Mouse (Mus musculus): ENCODE measurements around the gene Grb10. TPM values are rescaled to one million over a fixed set of nuclear protein-coding genes. Genes with fewer than 3 reads are reported as not detected.

Grb10 gene
- under 1 TPM in 1 of 2 experiments, not detected in 1; 0.20 TPM for polyA plus RNA-seq (2017; shearing (Covaris generic))

DNA sequence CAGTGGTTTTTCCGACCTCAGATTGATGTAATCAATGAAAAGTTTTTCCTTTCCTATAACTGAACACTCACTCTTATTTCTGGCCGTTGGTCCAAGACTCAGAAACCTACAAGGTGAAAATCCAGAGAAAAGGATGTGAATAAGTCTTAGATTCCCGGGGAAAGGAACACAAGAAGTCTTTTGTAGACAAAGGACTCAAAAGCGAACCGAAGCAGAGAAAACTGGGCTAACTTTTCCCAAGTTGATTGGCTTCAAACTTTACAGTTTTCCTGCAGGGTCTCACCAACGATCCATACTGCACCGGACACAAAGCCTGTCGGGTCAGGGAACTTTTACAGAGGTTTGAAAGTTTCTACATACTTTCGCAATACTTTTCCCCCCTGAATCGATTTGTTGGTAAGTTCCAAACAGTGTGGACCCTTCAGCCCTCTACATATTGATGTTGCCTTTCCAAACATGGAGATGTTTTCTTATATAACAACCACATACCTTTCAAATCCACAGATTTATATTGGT, at the start of gene Grb10:
Gene Grb10 (minus strand): TSS at position 214 of the 516 bp plus-strand sequence.
- ATAC-seq, result no peak

DNA sequence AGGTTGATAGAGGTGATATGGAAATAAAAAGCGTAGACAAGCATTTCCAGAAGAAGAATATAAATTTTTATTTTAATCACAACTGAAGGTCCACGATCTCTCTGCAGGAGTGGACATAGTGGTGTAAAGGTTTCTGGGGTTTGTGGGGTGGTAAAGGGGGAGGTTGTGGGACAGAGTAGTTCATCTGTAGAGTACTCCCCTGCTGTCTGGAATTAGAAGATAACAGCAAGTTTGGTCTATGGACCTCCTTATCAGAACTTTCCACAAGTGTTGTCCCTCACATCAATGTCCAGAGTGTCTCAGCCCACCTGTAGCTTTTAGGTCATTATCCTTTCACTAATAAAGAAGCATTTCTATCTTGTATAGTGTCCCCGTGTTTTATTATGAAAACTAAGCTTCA, 43.2 kb upstream of the Grb10 start:
- no peak for ATAC-seq

DNA sequence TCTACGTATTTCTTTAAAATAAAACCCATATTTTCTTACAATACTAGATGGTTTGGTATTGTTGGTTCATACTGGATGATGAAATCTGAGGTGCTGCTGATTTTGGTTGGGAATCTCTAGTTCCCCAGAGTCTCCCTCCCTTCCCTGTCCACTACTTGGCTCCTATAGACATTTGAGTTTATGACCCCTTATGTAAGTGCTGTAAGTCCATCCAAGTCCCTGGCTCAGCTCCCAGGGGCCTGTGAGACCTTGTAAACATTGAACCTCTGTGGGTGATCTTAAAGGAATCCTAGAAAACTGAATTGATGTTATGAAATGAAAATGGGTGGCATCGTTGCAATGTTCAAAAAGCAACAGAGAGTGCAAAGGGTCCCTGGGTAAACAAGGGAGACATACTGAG, 40.7 kb upstream of the Grb10 start:
- ATAC-seq, result no peak

DNA sequence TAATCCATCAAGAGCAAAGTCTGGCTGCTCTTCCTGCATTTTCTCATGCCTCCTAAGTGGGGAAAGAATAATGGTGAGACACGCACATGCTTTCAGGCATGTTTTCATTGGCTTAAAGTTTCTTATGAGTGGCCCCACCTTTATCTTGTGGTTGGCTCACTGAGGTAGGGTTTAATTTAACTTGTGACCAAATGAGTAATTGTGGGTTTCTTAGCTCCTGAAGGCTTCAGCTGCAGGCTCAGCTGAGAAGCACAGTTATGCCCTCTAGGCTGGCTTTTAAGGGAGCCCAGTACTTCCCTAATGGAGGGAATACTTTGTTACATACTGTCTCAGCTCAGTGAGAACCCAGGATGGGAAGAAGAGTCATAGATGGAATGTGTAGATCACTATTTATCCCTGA, 37.0 kb upstream of the Grb10 start:
- ATAC-seq, result no peak

DNA sequence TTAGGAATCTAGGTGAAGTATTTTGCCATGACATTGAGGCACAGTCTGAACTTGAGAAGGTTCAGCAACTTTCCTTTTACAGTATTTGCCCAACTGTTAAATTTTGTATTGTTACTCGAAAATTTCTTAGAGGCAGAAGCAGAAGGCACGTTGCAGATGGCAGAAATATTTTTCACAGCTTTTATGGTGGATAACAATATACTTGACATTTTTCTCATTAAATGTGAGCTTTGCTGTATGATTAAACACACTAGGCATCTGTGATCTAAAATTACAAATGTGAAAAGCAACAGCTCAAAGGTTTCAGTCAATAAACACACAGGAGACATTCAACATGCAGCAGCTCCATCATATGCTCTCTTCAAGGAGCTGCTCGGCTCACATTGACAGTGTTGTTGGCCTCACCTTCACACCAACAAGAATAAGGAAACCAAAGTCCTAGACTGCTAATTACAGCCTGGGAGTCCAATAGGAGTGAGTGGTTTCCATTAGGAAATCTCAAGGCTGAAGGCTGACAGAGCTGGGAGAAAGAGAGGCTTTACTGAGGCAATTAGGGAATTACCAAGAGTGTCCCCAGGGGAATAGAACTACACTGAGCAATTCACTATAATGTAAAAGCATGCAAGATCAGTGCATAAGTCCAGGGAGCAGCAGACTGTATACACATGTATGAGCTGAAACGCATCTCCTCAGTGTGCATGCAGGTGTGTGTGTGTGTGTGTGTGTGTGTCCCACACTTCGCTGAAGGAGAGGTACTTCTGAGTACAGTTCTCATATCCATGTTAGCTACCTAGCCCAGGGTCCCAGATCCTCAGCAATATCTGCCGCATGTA, 35.1 kb upstream of the Grb10 start:
- ATAC-seq, result no peak

DNA sequence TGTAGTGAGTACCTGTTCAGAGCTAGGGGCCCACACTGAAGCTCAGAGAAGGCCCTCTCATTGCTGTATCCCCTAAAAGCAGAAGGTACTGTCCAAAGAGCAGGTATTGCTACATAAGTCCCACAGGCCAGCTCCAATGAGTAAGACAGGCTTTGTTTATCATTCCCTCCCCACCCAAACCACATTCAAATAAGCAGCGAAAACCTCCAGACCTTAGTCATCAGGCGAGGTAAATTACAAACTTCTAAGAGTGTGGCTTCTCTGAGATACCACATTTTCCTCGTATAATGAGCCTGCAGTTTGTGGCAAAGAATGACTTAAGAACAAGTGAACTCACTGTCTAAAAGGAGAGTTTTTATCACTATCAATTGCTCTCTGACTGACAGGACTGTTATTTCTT, 33.8 kb upstream of the Grb10 start:
- ATAC-seq, result no peak

DNA sequence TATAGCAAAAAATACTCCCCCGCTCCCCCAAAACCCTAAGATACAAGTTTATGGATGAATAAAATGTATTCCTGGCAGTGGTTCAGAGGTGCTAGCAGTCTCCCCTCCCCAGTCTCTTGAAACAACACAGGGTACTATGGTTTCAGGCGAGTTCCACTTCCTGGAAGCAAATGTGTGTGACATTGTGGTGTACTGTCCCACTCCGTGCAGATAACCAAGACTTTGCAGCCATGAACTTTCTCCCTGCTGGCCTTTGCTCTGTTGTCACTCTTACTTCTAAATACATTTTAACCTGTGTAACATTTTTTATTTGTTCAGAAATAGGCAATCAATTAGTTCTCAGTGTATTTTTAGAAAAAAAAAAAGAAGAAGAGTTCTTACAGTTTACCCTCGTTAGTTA, 20.5 kb upstream of the Grb10 start:
- ATAC-seq, result no peak

DNA sequence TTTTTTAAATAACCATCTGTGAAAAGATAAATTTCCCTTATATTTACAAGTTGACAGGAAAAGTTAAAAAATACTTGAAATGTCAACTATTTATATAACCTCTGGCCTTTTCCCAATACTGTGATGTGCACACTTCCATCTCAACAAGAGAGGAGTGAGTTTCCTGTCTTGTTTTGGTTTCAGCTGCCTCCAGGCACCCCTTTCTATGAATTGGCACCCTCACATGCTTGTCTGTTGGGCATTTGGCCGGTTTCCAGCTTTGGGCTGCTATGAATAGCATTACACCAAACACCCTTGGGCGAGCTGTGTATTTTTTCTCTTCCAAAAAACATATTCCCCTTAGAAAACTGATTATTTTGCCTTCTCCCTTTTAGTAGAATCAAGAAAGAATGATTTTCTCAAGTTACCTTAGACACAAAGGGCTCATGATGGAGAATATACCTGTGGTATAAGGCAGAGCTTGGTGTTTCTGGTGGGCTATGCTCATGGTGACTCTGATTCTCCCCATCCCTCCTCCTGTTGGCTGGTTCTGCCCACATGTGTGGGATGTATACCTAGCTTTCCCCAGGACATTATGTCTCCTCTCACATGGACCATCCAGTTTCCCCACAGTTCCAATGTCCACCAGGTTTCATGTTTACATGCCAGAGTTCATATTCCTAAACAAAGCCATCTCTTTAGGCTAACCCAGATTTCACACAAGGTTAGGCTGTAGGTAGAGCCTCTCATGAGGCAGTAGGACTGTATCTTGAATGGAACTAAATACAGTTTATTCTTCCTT, 10.3 kb upstream of the Grb10 start:
- no peak for ATAC-seq

DNA sequence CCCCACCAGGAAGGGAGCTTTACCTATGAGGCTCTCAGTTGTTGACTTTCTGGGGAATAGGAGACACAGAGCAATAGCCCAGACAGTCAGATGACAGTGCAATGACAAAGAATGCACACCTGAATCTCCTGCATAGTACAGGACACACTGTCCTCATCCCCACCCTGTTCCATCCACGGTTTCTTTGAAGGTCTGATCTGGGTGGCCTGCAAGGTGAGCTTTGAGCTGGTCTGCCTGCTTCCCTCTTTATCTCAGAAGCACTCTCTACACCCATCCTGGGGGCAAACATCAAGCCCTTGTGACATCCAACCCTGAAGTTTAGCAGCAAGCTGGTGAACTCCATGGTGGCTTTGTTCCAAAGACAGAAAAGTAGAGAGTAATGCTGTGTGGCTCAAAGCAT, 9.7 kb upstream of the Grb10 start:
- no peak for ATAC-seq

DNA sequence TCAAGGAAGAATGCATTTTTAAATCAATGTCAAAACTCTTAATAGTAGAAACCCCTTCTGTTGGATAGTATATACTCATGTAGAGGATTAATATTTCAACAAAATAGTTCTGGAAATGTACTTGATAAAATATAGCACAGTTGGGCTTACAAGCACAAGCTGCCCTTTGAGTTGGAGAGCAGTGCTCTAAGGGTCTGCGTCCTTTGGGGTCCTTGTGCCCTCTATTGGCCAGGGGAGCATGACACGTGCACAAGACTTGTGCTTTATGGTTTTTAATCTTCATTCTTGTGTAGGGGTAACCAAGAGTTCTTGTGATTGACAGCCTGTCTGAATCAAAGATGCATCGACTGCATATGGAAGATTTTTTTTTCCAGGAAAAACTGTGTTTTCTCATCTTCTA, 5.8 kb upstream of the Grb10 start:
- no peak for ATAC-seq

DNA sequence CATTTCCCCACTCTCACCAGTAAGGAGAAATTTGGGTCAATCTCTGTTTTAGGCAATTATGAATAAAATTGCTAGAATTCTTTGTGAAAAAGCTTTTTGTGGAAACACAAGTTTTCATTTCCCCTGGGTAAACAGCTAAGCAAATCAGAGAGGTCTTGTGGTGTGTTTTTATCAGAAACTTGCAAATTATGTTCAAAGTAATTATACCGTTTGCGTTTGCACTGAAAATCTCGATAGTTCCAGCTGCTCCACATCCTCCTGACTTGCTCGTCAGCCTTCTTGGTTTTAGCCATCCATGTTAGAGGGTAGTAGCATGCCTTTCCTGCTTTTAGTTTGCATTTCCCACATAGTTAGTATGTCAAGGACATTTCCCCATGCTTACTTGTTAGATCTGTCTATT, 3.3 kb upstream of the Grb10 start:
- no peak for ATAC-seq

DNA sequence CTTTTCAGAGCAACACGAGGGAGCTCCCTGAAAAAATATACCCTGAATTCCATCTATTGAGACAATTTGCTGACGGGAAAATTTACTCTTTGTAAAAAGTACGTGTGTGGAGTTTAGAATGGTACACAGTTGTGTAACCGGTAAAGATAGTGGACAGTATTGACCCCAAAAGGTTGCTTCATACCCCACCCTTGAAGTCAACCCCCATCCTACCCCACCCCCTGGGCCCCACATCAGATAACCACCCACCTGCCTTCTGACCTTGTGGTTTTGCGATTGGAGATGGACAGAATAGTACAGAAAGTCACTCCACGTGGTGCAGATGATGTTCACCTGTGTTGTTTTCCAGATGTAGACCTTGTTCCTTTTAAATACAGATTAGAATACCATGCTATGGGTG, 2.9 kb upstream of the Grb10 start:
- no peak for ATAC-seq

DNA sequence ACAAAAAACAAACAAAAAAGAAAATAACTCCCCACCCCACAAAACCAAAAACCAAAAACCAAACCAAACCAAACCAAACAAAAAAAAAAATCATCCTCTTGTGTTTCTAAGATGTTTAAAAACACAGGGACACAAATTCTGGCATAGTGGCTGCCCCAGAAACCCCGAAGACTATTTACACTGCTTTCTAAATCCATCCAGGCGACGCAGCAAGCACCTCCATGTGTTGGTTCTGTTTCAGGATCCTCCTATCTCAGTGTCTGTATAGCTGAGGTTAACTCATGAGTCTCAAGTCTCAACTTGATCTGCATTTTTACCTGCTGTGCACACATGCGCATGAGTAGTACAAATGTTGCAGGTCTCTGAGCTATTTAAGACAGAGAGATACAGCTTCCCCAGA, 1.9 kb upstream of the Grb10 start:
- no peak for ATAC-seq

DNA sequence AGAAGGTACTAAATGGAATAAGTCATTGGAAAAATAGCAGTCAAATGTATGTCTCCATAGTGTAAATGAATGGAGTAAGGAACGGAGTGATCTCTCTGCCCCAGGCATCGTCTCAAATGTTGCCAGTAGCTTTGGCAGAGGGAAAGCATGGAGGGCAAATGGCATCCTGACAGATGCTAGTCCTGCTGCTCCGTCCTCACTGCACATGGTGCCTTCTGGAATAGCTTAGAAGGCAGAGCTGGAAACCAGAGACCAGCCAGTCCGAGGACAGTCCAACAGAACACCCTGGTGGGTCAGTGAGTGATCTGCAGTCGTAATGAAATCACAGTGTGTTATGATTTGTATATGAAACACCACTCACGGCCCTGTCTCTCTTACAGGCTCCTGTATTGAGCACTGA, 1.3 kb upstream of the Grb10 start:
- ATAC-seq, result no peak

DNA sequence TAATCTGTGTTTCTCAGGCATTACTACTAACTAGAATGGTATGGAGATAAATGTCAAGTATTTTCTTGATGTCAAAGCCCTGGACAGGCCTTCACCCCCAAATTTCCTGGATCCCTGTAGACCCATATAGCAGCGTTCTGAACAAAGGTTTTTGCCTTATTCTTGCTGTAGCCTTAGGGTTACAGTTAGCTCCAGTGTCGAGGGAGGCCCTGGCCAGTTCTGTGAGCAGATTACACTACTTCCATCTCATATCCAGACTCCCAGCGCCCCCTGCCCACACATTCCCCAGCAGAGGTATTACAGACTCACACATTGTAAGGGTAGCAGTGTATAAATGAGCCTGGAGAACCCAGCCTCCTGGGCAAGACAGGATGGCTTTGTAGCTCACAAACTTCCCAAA, 615 bp upstream of the Grb10 start:
- no peak for ATAC-seq

DNA sequence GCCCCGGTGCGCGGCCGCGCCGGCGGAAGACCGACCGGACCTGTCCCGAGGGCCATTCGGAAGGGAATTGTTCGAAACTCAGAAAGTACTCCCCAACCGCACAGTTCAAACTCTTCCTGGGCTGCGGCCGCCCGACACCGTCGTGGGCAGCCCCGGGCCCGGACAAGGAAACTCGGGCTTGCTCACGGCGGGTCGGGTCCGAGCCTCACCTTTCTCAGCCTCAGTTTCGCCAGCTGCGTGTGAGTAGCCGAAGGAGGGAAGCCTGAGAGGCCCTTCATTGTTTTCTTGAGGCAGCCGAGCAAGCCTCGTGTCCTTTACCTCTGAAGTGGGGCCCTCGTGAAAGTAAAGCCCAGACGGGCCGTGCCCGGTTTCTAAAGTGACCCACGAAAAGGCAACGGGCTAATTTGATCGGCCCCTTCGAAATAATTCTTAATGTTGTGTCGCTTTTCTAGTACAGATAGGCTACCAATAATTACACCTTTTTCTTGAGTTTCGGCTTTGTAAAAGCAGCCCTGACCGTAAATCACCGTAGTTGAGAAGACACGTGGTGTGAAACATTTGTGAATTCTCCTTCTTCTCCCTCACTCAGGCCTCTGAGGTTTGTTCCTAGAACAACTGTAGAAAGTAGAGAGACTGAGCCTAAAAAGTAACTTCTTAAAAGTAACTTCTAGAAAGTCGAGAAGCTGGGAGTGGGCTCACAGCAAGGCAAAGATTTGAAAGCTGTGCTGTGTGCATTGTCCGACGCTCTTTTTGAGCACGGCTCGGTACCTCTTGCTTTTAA, 604 bp downstream of the Grb10 start:
- ATAC-seq, result no peak

DNA sequence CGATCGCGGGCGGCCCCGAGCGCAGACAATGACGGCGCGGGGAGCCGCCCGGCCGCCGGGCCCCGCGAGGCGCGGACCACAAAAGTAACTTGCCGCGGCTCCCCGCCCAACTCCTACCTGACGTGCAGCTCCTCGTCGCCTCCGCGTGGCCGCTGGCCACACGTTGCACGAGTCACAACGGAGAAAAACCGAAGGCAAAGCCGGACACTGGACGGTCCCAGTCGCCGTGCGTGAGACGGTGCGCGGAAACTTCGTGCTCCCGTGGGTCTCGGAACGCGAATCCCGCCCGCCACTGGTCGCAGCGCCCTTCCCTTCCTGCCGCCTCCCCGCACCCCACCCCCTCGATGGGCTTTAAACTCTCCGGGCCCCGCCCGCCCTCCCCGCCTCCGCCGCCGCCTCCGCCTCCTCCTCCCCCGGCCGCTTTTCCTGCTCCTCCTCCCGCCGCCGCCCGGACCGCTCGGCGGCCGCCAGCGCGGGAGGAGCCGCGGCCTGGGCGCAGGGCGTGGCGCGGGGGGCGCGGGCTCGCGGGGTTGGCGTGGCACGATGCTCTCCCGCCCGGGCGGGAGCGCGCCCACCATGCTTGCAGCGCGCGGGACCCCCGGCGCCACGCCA, 1.3 kb downstream of the Grb10 start:
- no peak for ATAC-seq

DNA sequence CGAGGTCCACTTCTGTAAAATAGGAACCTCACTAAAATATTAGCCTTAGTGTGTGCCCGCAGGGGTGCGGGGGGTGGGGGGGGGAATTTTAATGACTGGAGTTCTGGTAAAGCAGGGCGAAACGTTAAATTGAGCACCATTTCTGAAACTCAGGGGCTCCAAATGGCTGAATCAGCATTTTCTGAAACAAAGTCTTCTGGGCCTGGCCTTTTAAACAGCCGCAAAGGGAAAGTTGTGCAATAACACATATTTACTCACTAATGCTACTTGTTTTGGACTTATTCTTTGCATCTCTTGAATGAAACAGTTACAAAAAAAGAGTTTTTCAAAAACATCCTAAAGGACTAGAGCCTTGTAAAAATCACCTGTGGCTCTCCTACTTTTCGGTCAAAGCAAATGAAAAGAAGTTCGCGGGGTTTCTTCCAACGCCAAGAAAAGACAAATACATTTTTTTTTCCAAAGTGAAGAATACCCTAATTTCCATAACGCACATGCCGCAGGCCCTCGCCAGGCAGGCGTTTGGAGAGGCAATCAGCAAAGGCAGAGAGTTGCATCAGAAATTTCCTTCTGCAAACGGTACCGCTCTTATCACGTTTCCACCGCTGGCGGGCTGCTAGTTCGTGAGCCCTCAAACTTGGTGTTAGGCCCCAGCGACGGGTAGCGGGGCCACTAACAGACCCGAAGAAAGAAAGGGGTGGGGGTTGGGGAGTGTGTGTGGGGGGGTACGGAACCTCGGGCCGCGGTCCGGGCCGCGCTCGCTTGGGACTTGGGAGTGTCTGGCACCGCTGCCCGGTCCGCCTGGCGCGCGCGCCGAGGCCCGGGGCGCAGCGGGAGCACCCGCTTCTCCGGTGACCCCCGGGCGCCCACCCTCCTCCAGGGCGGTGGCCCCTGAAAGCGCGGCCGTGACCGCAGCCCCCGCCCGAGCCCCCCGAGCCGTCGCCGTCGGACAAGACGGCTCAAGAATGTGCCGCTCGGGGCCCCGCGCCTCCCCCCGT, 2.3 kb downstream of the Grb10 start:
- ATAC-seq, result no peak

DNA sequence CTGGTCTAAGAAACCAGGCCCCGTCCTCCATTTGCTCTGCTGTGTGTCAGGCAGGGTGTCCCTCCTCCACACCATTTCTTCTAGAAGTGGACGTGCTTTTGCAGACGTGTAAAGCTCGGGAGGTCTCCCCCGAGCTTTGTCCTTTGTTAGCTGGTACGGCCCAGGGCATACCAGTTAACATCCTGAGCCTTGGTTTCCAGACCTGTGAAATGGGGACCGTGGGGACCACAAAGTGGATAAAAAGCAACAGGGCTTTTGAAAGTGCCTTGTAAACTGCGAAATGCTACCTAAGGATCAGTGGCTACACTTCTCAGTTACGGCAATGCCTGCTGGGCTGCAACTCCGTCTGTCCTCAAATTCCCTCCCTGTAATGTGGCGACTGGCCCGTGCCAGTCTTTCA, 3.2 kb downstream of the Grb10 start:
- no peak for ATAC-seq

DNA sequence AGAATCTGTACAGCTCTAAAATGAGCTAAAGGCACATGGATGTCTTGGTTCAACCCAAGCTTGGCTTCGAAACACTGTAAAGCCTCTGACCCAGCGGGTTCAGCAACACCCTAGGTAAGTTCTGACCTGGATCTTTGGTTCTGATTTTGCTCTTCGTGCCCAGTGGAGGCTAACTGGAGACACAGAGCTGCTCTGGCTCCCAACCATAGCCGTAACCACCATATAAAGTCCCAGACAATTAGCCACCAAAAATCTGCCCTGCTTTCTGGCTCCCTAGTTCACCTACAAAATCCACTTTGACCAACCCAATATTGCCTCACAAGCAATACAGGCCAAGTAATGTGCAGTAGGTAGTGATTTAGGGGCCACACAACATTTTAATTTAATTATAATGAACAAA, 3.7 kb downstream of the Grb10 start:
- no peak for ATAC-seq

DNA sequence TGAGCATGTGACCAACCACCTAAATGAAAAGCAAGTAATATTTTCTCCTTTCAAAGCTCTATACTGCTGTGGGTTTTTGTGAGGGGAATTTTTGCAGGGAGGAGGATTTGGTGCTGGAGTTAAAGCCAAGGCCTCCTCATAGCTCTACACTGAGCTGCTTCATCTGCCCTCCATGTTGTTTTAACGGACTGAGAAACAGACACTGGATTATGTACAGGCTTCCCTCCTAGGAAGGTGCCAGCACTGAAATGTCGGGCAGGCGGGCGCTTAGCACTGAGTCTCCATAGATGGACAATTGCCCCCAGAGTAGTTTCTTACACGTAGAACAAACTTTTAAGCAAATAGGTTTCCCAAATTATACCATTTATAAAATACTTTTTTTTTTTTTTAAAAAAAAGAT, 4.1 kb downstream of the Grb10 start:
- no peak for ATAC-seq
